Mouse (Mus musculus): ENCODE measurements around the gene Ifnb1. TPM values are rescaled to one million over a fixed set of nuclear protein-coding genes. Genes with fewer than 3 reads are reported as not detected.

Ifnb1 gene
- total RNA-seq, 2 experiments from 2014 or later: not detected

- no peak overlapping the region for H3K27ac ChIP-seq
- DNase-seq (ENCODE audit: low spot score in 2 of 2): no peak
- no peak overlapping the region for H3K4me3 ChIP-seq
- TF ChIP-seq CTCF (conservative IDR thresholded peaks at IDR 0.05): no peak
These were observed 3.9 kb upstream of the Ifnb1 start for GRCm38 (mm10) chr4:88526379-88527049.

- DNase-seq (ENCODE audit: low spot score in 2 of 2): no peak
- no peak for TF ChIP-seq CTCF (conservative IDR thresholded peaks at IDR 0.05)
- no peak overlapping the region for H3K27ac ChIP-seq
- no peak overlapping the region for H3K4me3 ChIP-seq
These were observed 2.8 kb upstream of the Ifnb1 start for GRCm38 (mm10) chr4:88525393-88525792.

GRCm38 (mm10) chr4:88523241-88523640, 667 bp upstream of the Ifnb1 start:
- peak; percentile 77 for TF ChIP-seq CTCF (conservative IDR thresholded peaks at IDR 0.05)
- DNase-seq (ENCODE audit: low spot score in 2 of 2): no peak

GRCm38 (mm10) chr4:88517957-88518356, 4.6 kb downstream of the Ifnb1 start:
- Histone ChIP-seq H3K4me3 (no peak overlapping the region), H3K27ac (no peak overlapping the region)
- no peak for TF ChIP-seq CTCF (conservative IDR thresholded peaks at IDR 0.05)
- no peak for DNase-seq (ENCODE audit: low spot score in 2 of 2)

More at GRCm38 (mm10) chr4:88523241-88523640, 667 bp upstream of the Ifnb1 start:
- H3K4me3 ChIP-seq: no peak overlapping the region
- no peak overlapping the region for H3K27ac ChIP-seq

- peak overlapping the region; percentile 11; the same call in 1 of the 2 replicates for H3K4me3 ChIP-seq
- H3K27ac ChIP-seq: no peak overlapping the region
- no peak for TF ChIP-seq CTCF (conservative IDR thresholded peaks at IDR 0.05)
- no peak for DNase-seq (ENCODE audit: low spot score in 2 of 2)
These were observed 6.8 kb downstream of the Ifnb1 start for GRCm38 (mm10) chr4:88515711-88516211.

- Histone ChIP-seq H3K4me3 (peak overlapping the region; percentile 11; the same call in 1 of the 2 replicates), H3K27ac (no peak overlapping the region)
- DNase-seq (ENCODE audit: low spot score in 2 of 2): no peak
- no peak for TF ChIP-seq CTCF (conservative IDR thresholded peaks at IDR 0.05)
These were observed 7.3 kb downstream of the Ifnb1 start for GRCm38 (mm10) chr4:88515250-88515649.

- Histone ChIP-seq H3K4me3 (no peak overlapping the region), H3K27ac (no peak overlapping the region)
- TF ChIP-seq CTCF (conservative IDR thresholded peaks at IDR 0.05): peak; percentile 89
- DNase-seq (ENCODE audit: low spot score in 2 of 2): peak in 1 of 2 experiments; percentile 20
These were observed 8.2 kb downstream of the Ifnb1 start for GRCm38 (mm10) chr4:88514403-88514802.

- Histone ChIP-seq H3K4me3 (no peak overlapping the region), H3K27ac (no peak overlapping the region)
- TF ChIP-seq CTCF (conservative IDR thresholded peaks at IDR 0.05): no peak
- DNase-seq (ENCODE audit: low spot score in 2 of 2): no peak
These were observed 8.8 kb downstream of the Ifnb1 start for GRCm38 (mm10) chr4:88513743-88514142.

GRCm38 (mm10) chr4:88503753-88504152, 18.8 kb downstream of the Ifnb1 start:
- Histone ChIP-seq H3K4me3 (no peak overlapping the region), H3K27ac (no peak overlapping the region)
- no peak for TF ChIP-seq CTCF (conservative IDR thresholded peaks at IDR 0.05)
- no peak for DNase-seq (ENCODE audit: low spot score in 2 of 2)

GRCm38 (mm10) chr4:88501247-88501646, 21.3 kb downstream of the Ifnb1 start:
- H3K27ac ChIP-seq: no peak overlapping the region
- H3K4me3 ChIP-seq: no peak overlapping the region
- no peak for TF ChIP-seq CTCF (conservative IDR thresholded peaks at IDR 0.05)
- no peak for DNase-seq (ENCODE audit: low spot score in 2 of 2)

GRCm38 (mm10) chr4:88496321-88497018, 26.1 kb downstream of the Ifnb1 start:
- DNase-seq (ENCODE audit: low spot score in 2 of 2): no peak
- TF ChIP-seq CTCF (conservative IDR thresholded peaks at IDR 0.05): no peak
- Histone ChIP-seq H3K27ac (no peak overlapping the region), H3K4me3 (no peak overlapping the region)

- H3K27ac ChIP-seq: no peak overlapping the region
- no peak for DNase-seq (ENCODE audit: low spot score in 2 of 2)
- no peak for TF ChIP-seq CTCF (conservative IDR thresholded peaks at IDR 0.05)
- H3K4me3 ChIP-seq: no peak overlapping the region
These were observed 33.0 kb downstream of the Ifnb1 start for GRCm38 (mm10) chr4:88489622-88490021.

- TF ChIP-seq CTCF (conservative IDR thresholded peaks at IDR 0.05): no peak
- no peak overlapping the region for H3K4me3 ChIP-seq
- DNase-seq (ENCODE audit: low spot score in 2 of 2): no peak
- no peak overlapping the region for H3K27ac ChIP-seq
These were observed 34.5 kb downstream of the Ifnb1 start for GRCm38 (mm10) chr4:88488107-88488506.

Measured in layer of hippocampus, adult 2 months (tissue).